Mouse (Mus musculus) forebrain, embryonic 14.5 days (tissue): ENCODE data around the gene Cacna2d3. TPM values are rescaled to one million over a fixed set of nuclear protein-coding genes. Genes with fewer than 3 reads are reported as not detected.

Source experiments
- ATAC-seq: fragments of 200-750 bp; cut with Nextera tagmentation; 2 replicates; pipeline ENCODE4 v1.8.0; 2017; ENCODE audit warnings: mild to moderate bottlenecking, moderate library complexity
- DNase-seq: peaks from one replicate; pipeline ENCODE4 v3.0.0-alpha.2; 2015; ENCODE audit warnings: low spot score
- H3K27ac ChIP-seq: fragments of 300-500 bp; sonication (generic); 2 replicates; pipeline ENCODE4 v1.5.1; 2014; ENCODE audit warnings: low read depth, mild to moderate bottlenecking, control low read depth, low read length, moderate library complexity
- H3K27me3 ChIP-seq: fragments of 300-500 bp; sonication (generic); replicated peaks from 2 replicates; pipeline ENCODE4 v1.6.1; 2014; ENCODE audit warnings: low read length, control low read depth, mixed read lengths; ENCODE audit not compliant: control insufficient read depth, insufficient read depth
- H3K36me3 ChIP-seq: fragments of 300-500 bp; sonication (generic); 2 replicates; pipeline ENCODE4 v1.6.1; 2014; ENCODE audit warnings: low read length, control low read depth; ENCODE audit not compliant: control insufficient read depth, insufficient read depth
- H3K4me1 ChIP-seq: fragments of 300-500 bp; sonication (generic); 2 replicates; pipeline ENCODE4 v1.6.1; 2014; ENCODE audit warnings: antibody characterized with exemption, low read length, control low read depth; ENCODE audit not compliant: control insufficient read depth, insufficient read depth
- H3K4me2 ChIP-seq: fragments of 300-500 bp; sonication (generic); 2 replicates; pipeline ENCODE4 v1.6.1; 2014; ENCODE audit warnings: mild to moderate bottlenecking, control low read depth, low read length
- H3K4me3 ChIP-seq: fragments of 300-500 bp; sonication (generic); 2 replicates; pipeline ENCODE4 v1.5.1; 2014; ENCODE audit warnings: low read depth, low read length, control low read depth
- H3K9ac ChIP-seq: fragments of 300-500 bp; sonication (generic); 2 replicates; pipeline ENCODE4 v1.6.1; 2014; ENCODE audit warnings: mild to moderate bottlenecking, low read length, control low read depth, moderate library complexity
- H3K9me3 ChIP-seq: fragments of 300-500 bp; sonication (generic); replicated peaks from 2 replicates; pipeline ENCODE4 v1.6.1; 2016; ENCODE audit warnings: low read length, control low read depth, mixed read lengths; ENCODE audit not compliant: control insufficient read depth
- WGBS: fragments of 180-500 bp; shearing (Covaris S2); extraction: QIAGEN DNeasy Blood & Tissue Kit; methylation state at CpG from one replicate; pipeline ENCODE4 v1.1.7; 2014; 5-methylcytosine and 5-hydroxymethylcytosine counted together
- polyA plus RNA-seq: library from polyadenylated mRNA; unstranded; fragments of >200 nt; fragmentation: Nextera tagmentation; extraction: Ambion mirVana; gene quantifications from 2 replicates; pipeline ENCODE4 v1.2.1, GENCODE M21; 2014

Gene Cacna2d3
- polyA plus RNA-seq, 1 experiment from 2014 or later = 14.5 TPM

GRCm38 (mm10) chr14:29225754-29226365 is 495.8 kb downstream of the Cacna2d3 start:
- H3K4me3 ChIP-seq = no peak overlapping the region
- H3K9me3 ChIP-seq = no peaks in the 10 kb centered on the region
- peaks cover 8% of the 10 kb centered on the region; the same call in 1 of the 2 replicates for H3K4me1 ChIP-seq
- ATAC-seq (no peak), DNase-seq (peak; percentile 35)
- H3K9ac ChIP-seq = no peak overlapping the region
- no peak overlapping the region for H3K27ac ChIP-seq
- no peaks in the 10 kb centered on the region for H3K27me3 ChIP-seq
- no peaks in the 10 kb centered on the region for H3K36me3 ChIP-seq
- no peak overlapping the region for H3K4me2 ChIP-seq
- 14% methylated on average over 2 of the region's 2 CpGs for WGBS

GRCm38 (mm10) chr14:29223012-29223411 is 498.7 kb downstream of the Cacna2d3 start:
- H3K4me1 ChIP-seq = peaks cover 5% of the 10 kb centered on the region; the same call in 1 of the 2 replicates
- ATAC-seq = no peak
- 88% methylated on average over 1 of the region's 1 CpGs for WGBS
- H3K4me2 ChIP-seq = no peak overlapping the region
- H3K9ac ChIP-seq = no peak overlapping the region
- DNase-seq = no peak
- H3K9me3 ChIP-seq = no peaks in the 10 kb centered on the region
- H3K27me3 ChIP-seq = no peaks in the 10 kb centered on the region
- H3K27ac ChIP-seq = no peak overlapping the region
- H3K36me3 ChIP-seq = no peaks in the 10 kb centered on the region
- H3K4me3 ChIP-seq = no peak overlapping the region

- Histone ChIP-seq H3K27ac (no peak overlapping the region), H3K36me3 (no peaks in the 10 kb centered on the region), H3K9me3 (no peaks in the 10 kb centered on the region), H3K4me3 (no peak overlapping the region), H3K4me1 (peaks cover 5% of the 10 kb centered on the region; the same call in 1 of the 2 replicates), H3K27me3 (no peaks in the 10 kb centered on the region), H3K4me2 (no peak overlapping the region), H3K9ac (no peak overlapping the region)
- WGBS = 67% methylated on average over 4 of the region's 4 CpGs
- ATAC-seq = no peak
- DNase-seq = no peak
Measured at GRCm38 (mm10) chr14:29222191-29222882, 499.3 kb downstream of the Cacna2d3 start.

- H3K9me3 ChIP-seq = no peaks in the 10 kb centered on the region
- no peaks in the 10 kb centered on the region for H3K27me3 ChIP-seq
- 94% methylated on average over 1 of the region's 1 CpGs for WGBS
- no peak overlapping the region for H3K4me3 ChIP-seq
- H3K4me2 ChIP-seq = no peak overlapping the region
- ATAC-seq = no peak
- no peak for DNase-seq
- H3K9ac ChIP-seq = no peak overlapping the region
- H3K36me3 ChIP-seq = no peaks in the 10 kb centered on the region
- H3K4me1 ChIP-seq = no peaks in the 10 kb centered on the region
- no peak overlapping the region for H3K27ac ChIP-seq
Measured at GRCm38 (mm10) chr14:29216106-29216505, 505.6 kb downstream of the Cacna2d3 start.

GRCm38 (mm10) chr14:29204967-29205268 is 516.7 kb downstream of the Cacna2d3 start:
- Histone ChIP-seq H3K9me3 (no peaks in the 10 kb centered on the region), H3K27me3 (no peaks in the 10 kb centered on the region), H3K27ac (no peak overlapping the region), H3K36me3 (no peaks in the 10 kb centered on the region), H3K4me3 (no peak overlapping the region), H3K4me2 (no peak overlapping the region), H3K9ac (no peak overlapping the region), H3K4me1 (no peaks in the 10 kb centered on the region)
- ATAC-seq (no peak), DNase-seq (no peak)
- 2% methylated on average over 1 of the region's 1 CpGs for WGBS

- Histone ChIP-seq H3K4me1 (no peaks in the 10 kb centered on the region), H3K36me3 (no peaks in the 10 kb centered on the region), H3K9ac (no peak overlapping the region), H3K4me3 (no peak overlapping the region), H3K27ac (no peak overlapping the region), H3K9me3 (no peaks in the 10 kb centered on the region), H3K27me3 (no peaks in the 10 kb centered on the region), H3K4me2 (no peak overlapping the region)
- peak; percentile 76 for DNase-seq
- ATAC-seq = peak; percentile 62
- WGBS = 44% methylated on average over 10 of the region's 10 CpGs
Measured at GRCm38 (mm10) chr14:29204236-29204966, 517.3 kb downstream of the Cacna2d3 start.

- Histone ChIP-seq H3K36me3 (no peaks in the 10 kb centered on the region), H3K9ac (no peak overlapping the region), H3K27me3 (no peaks in the 10 kb centered on the region), H3K4me3 (no peak overlapping the region), H3K9me3 (no peaks in the 10 kb centered on the region), H3K4me2 (no peak overlapping the region), H3K4me1 (no peaks in the 10 kb centered on the region), H3K27ac (no peak overlapping the region)
- ATAC-seq = no peak
- DNase-seq = no peak
Measured at GRCm38 (mm10) chr14:29196171-29196570, 525.5 kb downstream of the Cacna2d3 start.

GRCm38 (mm10) chr14:29191426-29191825 is 530.2 kb downstream of the Cacna2d3 start:
- Histone ChIP-seq H3K27me3 (no peaks in the 10 kb centered on the region), H3K9ac (no peak overlapping the region), H3K27ac (no peak overlapping the region), H3K4me2 (no peak overlapping the region), H3K36me3 (no peaks in the 10 kb centered on the region), H3K9me3 (no peaks in the 10 kb centered on the region), H3K4me3 (no peak overlapping the region), H3K4me1 (no peaks in the 10 kb centered on the region)
- 94% methylated on average over 3 of the region's 3 CpGs for WGBS
- DNase-seq (no peak), ATAC-seq (no peak)

GRCm38 (mm10) chr14:29183730-29184129 is 537.9 kb downstream of the Cacna2d3 start:
- H3K36me3 ChIP-seq = no peaks in the 10 kb centered on the region
- H3K9me3 ChIP-seq = no peaks in the 10 kb centered on the region
- DNase-seq (no peak), ATAC-seq (no peak)
- 77% methylated on average over 5 of the region's 5 CpGs for WGBS
- peaks cover 2% of the 10 kb centered on the region; the same call in 1 of the 2 replicates for H3K4me1 ChIP-seq
- H3K4me2 ChIP-seq = no peak overlapping the region
- H3K9ac ChIP-seq = no peak overlapping the region
- no peak overlapping the region for H3K27ac ChIP-seq
- no peak overlapping the region for H3K4me3 ChIP-seq
- H3K27me3 ChIP-seq = no peaks in the 10 kb centered on the region
